Mouse (Mus musculus) C2C12 (cell line): ENCODE results near the gene Arfrp1. TPM values are rescaled to one million over a fixed set of nuclear protein-coding genes. Genes with fewer than 3 reads are reported as not detected.

Experiments
- H3K27me3 ChIP-seq: one replicate; pipeline ENCODE4 v1.6.1; 2011; ENCODE audit not compliant: control insufficient read depth, insufficient read depth, insufficient read length
- H3K36me3 ChIP-seq: one replicate; pipeline ENCODE4 v1.6.1; 2011; ENCODE audit not compliant: control insufficient read depth, insufficient read depth
- H3K4me3 ChIP-seq: one replicate; pipeline ENCODE4 v1.5.1; 2011; ENCODE audit warnings: mild to moderate bottlenecking, control low read depth; ENCODE audit not compliant: poor library complexity, insufficient read depth, severe bottlenecking
- H3K79me2 ChIP-seq: one replicate; pipeline ENCODE4 v1.6.1; 2011; ENCODE audit not compliant: control insufficient read depth, insufficient read depth
- H3K79me3 ChIP-seq: one replicate; pipeline ENCODE4 v1.6.1; 2011; ENCODE audit warnings: low read depth, control low read depth
- H3ac ChIP-seq: one replicate; pipeline ENCODE3; 2011; ENCODE audit warnings: low read depth; ENCODE audit not compliant: control insufficient read depth, insufficient read length
- CEBPB ChIP-seq: IDR thresholded peaks from one replicate; pipeline ENCODE4 v1.6.1; 2011; ENCODE audit warnings: low read depth, mild to moderate bottlenecking, control low read depth, moderate library complexity
- CTCF ChIP-seq: IDR thresholded peaks from one replicate; pipeline ENCODE4 v1.5.1; 2011; ENCODE audit not compliant: control insufficient read depth, insufficient read depth, insufficient read length
- FOSL1 ChIP-seq: IDR thresholded peaks from one replicate; pipeline ENCODE4 v1.8.0; 2011; ENCODE audit warnings: mild to moderate bottlenecking, low read length; ENCODE audit not compliant: poor library complexity, insufficient read depth, severe bottlenecking
- MAX ChIP-seq: IDR thresholded peaks from one replicate; pipeline ENCODE4 v1.6.1; 2011; ENCODE audit warnings: mild to moderate bottlenecking, control low read depth
- MYOD1 ChIP-seq: IDR thresholded peaks from one replicate; pipeline ENCODE4 v1.6.1; 2011; ENCODE audit warnings: low read depth; ENCODE audit not compliant: control insufficient read depth, insufficient read length
- MYOG ChIP-seq: IDR thresholded peaks from one replicate; pipeline ENCODE4 v1.6.1; 2011; ENCODE audit not compliant: control insufficient read depth, insufficient read length; ENCODE audit errors: extremely low read depth
- USF1 ChIP-seq: IDR thresholded peaks from one replicate; pipeline ENCODE4 v1.6.1; 2011; ENCODE audit warnings: low read depth, mild to moderate bottlenecking, control low read depth, moderate library complexity
- polyA plus RNA-seq: library from polyadenylated mRNA; unstranded; fragments of >200 nt; fragmentation: generic; extraction: Trizol; gene quantifications from one replicate; pipeline ENCODE4 v1.2.1, GENCODE M21; 2012; ENCODE audit warnings: missing spikeins

Gene Arfrp1
- polyA plus RNA-seq, 1 experiment, result 45.9 TPM

GRCm38 (mm10) chr2:181319248-181320102, 45.7 kb downstream of the Arfrp1 start, which contains the start of gene Rtel1:
Gene Rtel1 (plus strand): TSS chr2:181319739.
- H3K36me3 ChIP-seq, result peaks cover 35% of the 10 kb centered on the region
- TF ChIP-seq MAX, result peak; percentile 86
- TF ChIP-seq CTCF, result no peak
- H3ac ChIP-seq, result peak within 1 kb of the TSS; percentile 78
- H3K79me3 ChIP-seq, result peaks cover 12% of the 10 kb centered on the region
- no peaks in the 10 kb centered on the region for H3K27me3 ChIP-seq
- peaks cover 29% of the 10 kb centered on the region for H3K79me2 ChIP-seq
- H3K4me3 ChIP-seq, result peak within 1 kb of the TSS; percentile 65

- Histone ChIP-seq H3ac (no peak within 1 kb of the TSS), H3K27me3 (peaks cover 14% of the 10 kb centered on the region), H3K36me3 (no peaks in the 10 kb centered on the region), H3K79me2 (no peaks in the 10 kb centered on the region), H3K79me3 (no peaks in the 10 kb centered on the region), H3K4me3 (no peak within 1 kb of the TSS)
- TF ChIP-seq MAX (no peak), CTCF (no peak), MYOG (no peak), USF1 (no peak), MYOD1 (no peak), FOSL1 (no peak), CEBPB (no peak)
These were observed 51.0 kb downstream of the Arfrp1 start, which contains the start of gene Stmn3 for GRCm38 (mm10) chr2:181314080-181314810. Gene Stmn3 (minus strand): TSS chr2:181314500.

GRCm38 (mm10) chr2:181313344-181314079, 51.7 kb downstream of the Arfrp1 start:
- Histone ChIP-seq H3K79me2 (no peaks in the 10 kb centered on the region), H3K4me3 (no peak overlapping the region), H3ac (no peak overlapping the region), H3K36me3 (no peaks in the 10 kb centered on the region), H3K27me3 (peaks cover 14% of the 10 kb centered on the region), H3K79me3 (no peaks in the 10 kb centered on the region)
- TF ChIP-seq MAX, result no peak
- TF ChIP-seq MYOD1, result no peak
- no peak for TF ChIP-seq MYOG
- TF ChIP-seq FOSL1, result no peak
- no peak for TF ChIP-seq CTCF
- no peak for TF ChIP-seq USF1
- no peak for TF ChIP-seq CEBPB

GRCm38 (mm10) chr2:181313006-181313343, 52.2 kb downstream of the Arfrp1 start:
- TF ChIP-seq MYOD1 (no peak), USF1 (no peak), MYOG (no peak), CEBPB (no peak), FOSL1 (no peak), CTCF (no peak), MAX (no peak)
- Histone ChIP-seq H3K27me3 (peaks cover 14% of the 10 kb centered on the region), H3ac (no peak overlapping the region), H3K4me3 (no peak overlapping the region), H3K79me2 (no peaks in the 10 kb centered on the region), H3K36me3 (no peaks in the 10 kb centered on the region), H3K79me3 (no peaks in the 10 kb centered on the region)

GRCm38 (mm10) chr2:181312435-181312834, 52.8 kb downstream of the Arfrp1 start:
- H3ac ChIP-seq, result no peak overlapping the region
- TF ChIP-seq MYOG, result no peak
- TF ChIP-seq MYOD1, result no peak
- TF ChIP-seq MAX, result no peak
- no peak for TF ChIP-seq CTCF
- no peak for TF ChIP-seq USF1
- no peak for TF ChIP-seq CEBPB
- no peak for TF ChIP-seq FOSL1
- no peaks in the 10 kb centered on the region for H3K79me2 ChIP-seq
- H3K36me3 ChIP-seq, result no peaks in the 10 kb centered on the region
- no peak overlapping the region for H3K4me3 ChIP-seq
- peaks cover 14% of the 10 kb centered on the region for H3K27me3 ChIP-seq
- no peaks in the 10 kb centered on the region for H3K79me3 ChIP-seq

Other genes starting within 250 kb of the Arfrp1 start
- gene Kcnq2, start 230.1 kb downstream of the Arfrp1 start, polyA plus RNA-seq, result not detected
- 0.02 TPM for gene Eef1a2, start 208.4 kb downstream of the Arfrp1 start, polyA plus RNA-seq
- gene Ppdpf, start 178.2 kb downstream of the Arfrp1 start, polyA plus RNA-seq, result 43.4 TPM
- not detected for gene Ptk6, start 162.6 kb downstream of the Arfrp1 start, polyA plus RNA-seq
- gene Srms, start 152.2 kb downstream of the Arfrp1 start, polyA plus RNA-seq, result not detected
- not detected for gene Fndc11, start 145.4 kb downstream of the Arfrp1 start, polyA plus RNA-seq
- 2.2 TPM for gene Helz2, start 123.4 kb downstream of the Arfrp1 start, polyA plus RNA-seq
- gene Gmeb2, start 77.4 kb downstream of the Arfrp1 start, polyA plus RNA-seq, result 10.5 TPM
- gene Stmn3, start 50.9 kb downstream of the Arfrp1 start, polyA plus RNA-seq, result 0.02 TPM
- gene Rtel1, start 45.7 kb downstream of the Arfrp1 start, polyA plus RNA-seq, result 45.8 TPM
- gene Zgpat, start 476 bp downstream of the Arfrp1 start, polyA plus RNA-seq, result 16.5 TPM
- gene Lime1, start 14.7 kb upstream of the Arfrp1 start, polyA plus RNA-seq, result 7.3 TPM
- 0.68 TPM for gene Zbtb46, start 94.0 kb upstream of the Arfrp1 start, polyA plus RNA-seq
- gene Abhd16b, start 127.8 kb upstream of the Arfrp1 start, polyA plus RNA-seq, result not detected
- gene Tpd52l2, start 131.7 kb upstream of the Arfrp1 start, polyA plus RNA-seq, result 79.2 TPM
- 34.3 TPM for gene Dnajc5, start 155.1 kb upstream of the Arfrp1 start, polyA plus RNA-seq
- 20.6 TPM for gene Uckl1, start 219.5 kb upstream of the Arfrp1 start, polyA plus RNA-seq
- gene Prpf6, start 226.5 kb upstream of the Arfrp1 start, polyA plus RNA-seq, result 41.4 TPM
- gene Zfp512b, start 227.4 kb upstream of the Arfrp1 start, polyA plus RNA-seq, result 9.8 TPM
- 1.1 TPM for gene Samd10, start 233.8 kb upstream of the Arfrp1 start, polyA plus RNA-seq